Mouse (Mus musculus) retina, postnatal 1 day (tissue): ENCODE results near the gene Cntrl.

Source experiments
- DNase-seq: peaks from one replicate; pipeline ENCODE4 v3.0.0-alpha.2; 2012

Gene Cntrl

GRCm38 (mm10) chr2:35224285-35224684 lies 115.0 kb downstream of the Cntrl start:
- no peak for DNase-seq

GRCm38 (mm10) chr2:35228145-35228544 lies 118.9 kb downstream of the Cntrl start:
- DNase-seq: no peak
